Mouse (Mus musculus) gastrocnemius, adult 2 months (tissue): ENCODE measurements at regions not wholly inside any gene's neighbourhood (a gene's known extent, or its start where the extent isn't known, plus 50 kb on each side); places are given as distances from the start of the nearest gene placed in this dataset.

Source experiments
- DNase-seq: peaks from one replicate; pipeline ENCODE4 v3.0.0; 2022
- H3K27ac ChIP-seq: fragments of 200-600 bp; 2 replicates; pipeline ENCODE4 v1.8.1; 2022; ENCODE audit warnings: mild to moderate bottlenecking
- H3K4me3 ChIP-seq: fragments of 200-600 bp; 2 replicates; pipeline ENCODE4 v1.8.1; 2022; ENCODE audit warnings: mild to moderate bottlenecking, moderate library complexity
- CTCF ChIP-seq: fragments of 200-600 bp; IDR thresholded peaks from 2 replicates; pipeline ENCODE4 v1.8.1; 2022; ENCODE audit warnings: antibody characterized with exemption, mild to moderate bottlenecking, moderate library complexity
- intact Hi-C: fragments of 180-260 bp; cut with DNase I; formaldehyde crosslinking; loops from one replicate; pipeline ENCODE4 v1.15.1; 2025

DNA sequence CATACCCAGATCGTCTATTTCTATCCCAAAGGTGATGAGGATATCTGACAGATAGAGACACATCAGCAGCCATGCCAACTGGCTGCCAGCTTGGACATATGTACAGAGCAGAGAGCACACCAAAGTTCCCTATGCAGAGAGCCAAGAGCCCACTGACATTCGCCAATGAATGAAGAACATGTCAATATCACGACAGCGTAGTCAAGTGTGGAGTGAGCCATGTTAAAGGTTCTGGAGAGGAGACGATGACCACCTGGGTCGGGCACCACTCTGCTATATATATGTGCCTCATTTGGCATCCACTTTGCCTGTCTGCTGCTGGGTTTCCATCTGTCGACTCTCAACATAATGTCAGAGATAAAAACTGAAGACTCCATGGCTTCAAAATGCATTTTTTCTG lies 159.2 kb upstream of the Gbe1 start:
- intact Hi-C loops = no loop called here
- DNase-seq = no peak
- Histone ChIP-seq H3K4me3 (no peak overlapping the region), H3K27ac (no peak overlapping the region)
- TF ChIP-seq CTCF = no peak

DNA sequence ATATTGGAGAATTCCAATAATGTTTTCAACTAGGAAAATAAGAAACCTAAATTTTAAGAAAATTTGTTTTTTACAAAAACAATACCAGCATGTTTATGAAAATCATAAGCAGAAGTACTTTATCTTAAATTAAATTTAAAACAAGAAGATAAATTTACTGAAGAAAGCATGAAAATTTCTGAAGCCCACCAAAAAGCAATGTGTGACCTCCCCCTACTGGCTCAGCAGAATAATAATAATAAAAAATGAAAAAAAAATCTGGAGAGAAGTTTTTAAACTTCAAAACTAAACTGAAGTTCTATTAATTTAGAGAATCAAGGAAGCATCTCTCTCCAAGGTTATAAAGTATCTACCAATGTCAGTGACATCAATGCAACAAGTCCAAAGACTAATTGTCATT lies 153.2 kb upstream of the Gbe1 start:
- no peak for DNase-seq
- 0 out of 2 replicates have a peak, but pooled peaks have one; percentile 2 for TF ChIP-seq CTCF
- intact Hi-C loops = no loop called here
- Histone ChIP-seq H3K4me3 (no peak overlapping the region), H3K27ac (no peak overlapping the region)

DNA sequence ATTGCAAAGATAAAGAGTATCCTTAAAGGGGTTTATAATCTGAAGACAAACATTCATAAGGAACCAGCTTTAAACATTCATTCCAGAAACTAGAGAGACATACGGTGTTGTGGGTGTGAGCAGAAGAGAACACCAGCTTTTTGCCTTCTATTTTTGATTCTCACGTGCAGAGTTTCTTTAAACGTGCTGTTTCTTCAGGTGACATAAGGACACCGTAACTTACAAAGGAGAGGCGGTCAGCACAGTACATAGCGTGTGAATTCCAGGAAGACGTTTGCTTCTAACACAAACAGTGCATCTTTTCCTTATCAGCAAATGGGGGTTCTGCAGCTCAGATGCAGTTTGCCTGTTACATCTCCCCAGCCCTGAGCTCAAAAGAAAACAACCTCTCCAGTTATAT lies 138.6 kb upstream of the Gbe1 start:
- Histone ChIP-seq H3K27ac (no peak overlapping the region), H3K4me3 (no peak overlapping the region)
- no peak for TF ChIP-seq CTCF
- intact Hi-C loops = no loop called here
- DNase-seq = no peak

DNA sequence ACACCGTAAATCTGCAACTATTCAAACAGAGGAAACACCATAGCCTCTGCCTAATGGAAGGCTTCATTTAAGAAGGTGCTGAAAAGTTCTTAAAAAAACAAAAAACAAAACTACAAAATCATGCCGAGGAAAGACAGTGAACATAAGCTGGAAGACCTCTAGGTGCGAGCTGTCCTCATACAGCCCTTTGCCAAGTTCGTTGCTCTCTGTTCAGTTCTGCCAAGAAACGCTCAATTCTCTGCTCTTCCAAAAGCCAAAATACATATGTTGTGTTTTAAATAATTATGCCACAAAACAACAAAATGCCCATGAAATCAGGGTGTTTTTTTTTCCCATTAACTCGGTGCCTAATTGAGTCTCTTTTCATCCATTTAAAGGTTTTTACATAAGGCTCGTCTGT lies 134.8 kb upstream of the Gbe1 start:
- Histone ChIP-seq H3K4me3 (no peak overlapping the region), H3K27ac (no peak overlapping the region)
- intact Hi-C loops = no loop called here
- TF ChIP-seq CTCF = no peak
- no peak for DNase-seq

DNA sequence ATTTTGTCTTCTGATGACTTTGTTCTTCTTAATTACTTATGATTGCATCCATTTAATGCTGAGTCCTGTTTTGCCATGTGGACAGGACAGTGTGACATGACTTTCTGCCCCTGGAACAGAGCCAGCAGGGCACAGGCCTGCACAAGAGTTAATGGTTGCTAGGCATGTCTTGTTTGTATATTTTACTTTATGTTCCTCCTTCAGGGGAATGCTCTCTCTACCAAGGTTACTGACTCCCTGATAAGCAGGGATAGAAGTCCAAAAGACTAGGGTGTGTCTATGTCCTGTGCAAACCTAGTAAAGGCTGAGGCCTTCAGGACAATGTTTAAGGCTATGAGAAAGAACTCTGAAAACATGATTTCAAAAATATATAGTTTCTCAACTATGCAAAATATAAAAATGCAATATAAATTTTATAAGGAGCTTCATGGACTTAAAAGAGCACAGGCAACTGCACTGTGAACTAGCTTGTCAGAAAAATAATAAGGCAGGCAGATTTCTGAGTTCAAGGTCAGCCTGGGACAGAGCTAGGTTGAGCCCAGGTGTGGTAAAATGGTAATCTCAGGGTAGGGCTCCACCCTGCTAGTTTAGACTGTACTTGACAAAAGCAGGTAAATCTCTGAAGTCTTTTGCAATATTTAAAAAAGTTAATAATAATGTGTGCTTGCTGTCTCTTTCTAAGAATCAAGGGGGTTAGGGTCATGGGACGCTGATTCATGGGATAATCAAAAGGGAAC lies 99.7 kb upstream of the Gbe1 start:
- Histone ChIP-seq H3K27ac (no peak overlapping the region), H3K4me3 (no peak overlapping the region)
- intact Hi-C loops = no loop called here
- DNase-seq = no peak
- no peak for TF ChIP-seq CTCF

GRCm38 (mm10) chr16:70214800-70215199 lies 98.9 kb upstream of the Gbe1 start:
- no peak overlapping the region for H3K27ac ChIP-seq
- intact Hi-C loops = no loop called here
- DNase-seq = no peak
- H3K4me3 ChIP-seq = no peak overlapping the region
- TF ChIP-seq CTCF = no peak

DNA sequence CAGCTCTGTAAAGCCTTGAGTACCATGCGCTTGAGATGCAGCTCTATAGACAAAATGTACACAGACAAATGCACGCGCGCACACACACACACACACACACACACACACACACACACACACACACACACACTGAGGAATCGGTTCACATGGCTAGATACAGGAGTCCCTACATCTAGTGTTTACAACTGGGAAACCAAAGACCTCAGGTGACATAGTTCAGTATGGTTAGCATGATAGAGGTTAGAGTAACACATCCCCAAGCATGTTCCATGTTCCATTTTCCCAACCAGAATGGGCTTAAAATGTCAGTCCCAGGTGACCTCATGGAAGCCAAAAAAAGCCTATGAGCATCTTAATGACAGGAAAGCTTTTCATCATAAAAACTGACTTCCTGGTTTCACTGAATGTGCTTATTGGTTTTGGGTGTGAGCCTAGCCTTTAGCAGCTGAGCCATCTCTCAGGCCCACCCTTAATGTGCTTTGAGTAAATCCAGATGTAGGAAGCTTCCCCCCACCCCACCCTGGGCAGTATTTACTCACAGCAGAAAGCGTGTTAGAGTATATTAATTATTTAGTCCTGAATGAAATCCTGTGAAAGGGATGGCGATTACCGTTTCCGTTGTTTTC lies 86.0 kb upstream of the Gbe1 start:
- no peak for DNase-seq
- intact Hi-C loops = no loop called here
- TF ChIP-seq CTCF = no peak
- Histone ChIP-seq H3K4me3 (no peak overlapping the region), H3K27ac (no peak overlapping the region)

- TF ChIP-seq CTCF = no peak; the same call in 1 of the 2 replicates
- DNase-seq = no peak
- Histone ChIP-seq H3K4me3 (no peak overlapping the region), H3K27ac (no peak overlapping the region)
- intact Hi-C loops = no loop called here
Measured at GRCm38 (mm10) chr16:70232706-70233105, 81.0 kb upstream of the Gbe1 start.

GRCm38 (mm10) chr16:70235189-70235588 lies 78.6 kb upstream of the Gbe1 start:
- intact Hi-C loops = no loop called here
- no peak for DNase-seq
- no peak overlapping the region for H3K4me3 ChIP-seq
- H3K27ac ChIP-seq = no peak overlapping the region
- no peak for TF ChIP-seq CTCF

DNA sequence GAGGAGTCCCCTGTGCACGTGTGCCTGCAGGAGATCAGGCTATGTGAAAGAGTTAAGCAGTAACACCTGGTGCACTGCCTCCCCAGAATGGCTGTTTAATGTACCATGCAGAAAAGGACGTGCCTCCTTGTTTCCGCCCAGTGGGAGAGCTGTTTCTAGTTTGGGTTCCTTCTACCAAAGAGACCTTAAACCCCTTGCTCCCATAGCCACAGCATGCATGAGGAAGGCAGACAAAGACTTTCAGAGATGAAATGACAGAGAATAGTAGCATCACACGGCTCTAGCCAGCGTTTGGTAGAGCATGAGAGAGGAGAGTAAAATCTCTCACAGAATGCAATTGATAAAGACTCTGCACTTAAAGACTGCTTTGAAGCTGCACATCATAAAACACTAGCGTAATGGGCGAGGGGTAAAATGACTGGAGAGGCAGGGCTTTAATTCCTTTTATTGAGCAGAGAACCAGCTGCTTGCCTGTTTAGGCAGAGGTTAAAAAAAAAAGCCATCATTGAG lies 74.3 kb upstream of the Gbe1 start:
- H3K27ac ChIP-seq = no peak overlapping the region
- no peak for DNase-seq
- TF ChIP-seq CTCF = no peak
- no peak overlapping the region for H3K4me3 ChIP-seq
- intact Hi-C loops = no loop called here

DNA sequence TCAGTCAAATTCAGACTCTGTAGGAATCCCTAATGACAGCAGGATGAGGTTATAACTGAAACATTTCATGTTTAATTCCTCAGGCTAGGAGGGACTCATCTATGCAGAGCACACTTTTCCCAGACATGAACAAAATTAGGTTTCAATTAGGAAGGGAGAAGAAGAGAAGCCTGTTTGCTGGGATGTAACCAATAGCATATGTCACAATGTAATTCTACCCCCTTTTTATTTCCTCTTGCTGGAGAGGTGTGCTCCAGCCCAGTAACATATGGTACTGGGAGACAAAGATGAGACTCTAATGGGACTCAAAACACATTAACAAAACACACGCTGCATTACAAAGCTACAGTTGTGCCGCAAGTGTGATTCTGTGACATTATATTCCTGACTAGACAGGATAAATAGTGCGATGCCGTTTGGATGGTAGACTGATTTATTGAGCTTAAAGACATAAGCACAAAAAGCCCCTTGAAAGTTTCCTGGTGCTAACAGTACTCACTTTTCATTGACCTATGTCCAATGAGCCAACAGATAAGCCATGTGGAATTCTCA lies 69.5 kb upstream of the Gbe1 start:
- TF ChIP-seq CTCF = no peak
- intact Hi-C loops = no loop called here
- H3K27ac ChIP-seq = no peak overlapping the region
- no peak overlapping the region for H3K4me3 ChIP-seq
- no peak for DNase-seq

DNA sequence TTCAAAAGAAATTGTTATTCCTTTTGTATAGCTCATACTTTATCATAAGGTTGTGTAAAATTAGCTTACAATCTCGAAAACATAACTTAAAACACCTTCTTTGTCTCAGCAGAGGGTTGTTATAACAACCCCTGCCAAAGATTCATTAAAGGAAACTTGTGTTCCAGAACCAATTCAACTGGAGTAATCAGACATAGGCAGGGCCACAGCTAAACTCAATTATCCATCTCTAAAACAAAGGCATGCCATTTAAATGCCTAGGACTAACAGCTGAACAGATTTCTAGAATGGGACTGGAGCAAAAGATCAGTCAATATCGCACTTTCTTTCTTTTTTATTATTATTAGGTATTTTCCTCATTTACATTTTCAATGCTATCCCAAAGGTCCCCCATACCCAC lies 68.8 kb upstream of the Gbe1 start:
- no peak overlapping the region for H3K4me3 ChIP-seq
- intact Hi-C loops = no loop called here

GRCm38 (mm10) chr16:70259364-70259763 lies 54.4 kb upstream of the Gbe1 start:
- no peak overlapping the region for H3K27ac ChIP-seq

More for the DNA sequence above, 68.8 kb upstream of the Gbe1 start:
- DNase-seq = no peak
- no peak for TF ChIP-seq CTCF
- no peak overlapping the region for H3K27ac ChIP-seq

More at GRCm38 (mm10) chr16:70259364-70259763, 54.4 kb upstream of the Gbe1 start:
- intact Hi-C loops = no loop called here
- no peak overlapping the region for H3K4me3 ChIP-seq
- no peak for DNase-seq
- no peak for TF ChIP-seq CTCF
